Mouse (Mus musculus) heart, adult 11 months (tissue): ENCODE results near the gene Slc25a30.
"Not testable (repeated sequence)": the region's sequence is repeated elsewhere in the genome, so short reads cannot be mapped to it uniquely, and the experiment has no call there.

ENCODE experiments used
- DNase-seq: peaks from one replicate; pipeline ENCODE4 v3.0.0; 2022

The Slc25a30 gene

DNA sequence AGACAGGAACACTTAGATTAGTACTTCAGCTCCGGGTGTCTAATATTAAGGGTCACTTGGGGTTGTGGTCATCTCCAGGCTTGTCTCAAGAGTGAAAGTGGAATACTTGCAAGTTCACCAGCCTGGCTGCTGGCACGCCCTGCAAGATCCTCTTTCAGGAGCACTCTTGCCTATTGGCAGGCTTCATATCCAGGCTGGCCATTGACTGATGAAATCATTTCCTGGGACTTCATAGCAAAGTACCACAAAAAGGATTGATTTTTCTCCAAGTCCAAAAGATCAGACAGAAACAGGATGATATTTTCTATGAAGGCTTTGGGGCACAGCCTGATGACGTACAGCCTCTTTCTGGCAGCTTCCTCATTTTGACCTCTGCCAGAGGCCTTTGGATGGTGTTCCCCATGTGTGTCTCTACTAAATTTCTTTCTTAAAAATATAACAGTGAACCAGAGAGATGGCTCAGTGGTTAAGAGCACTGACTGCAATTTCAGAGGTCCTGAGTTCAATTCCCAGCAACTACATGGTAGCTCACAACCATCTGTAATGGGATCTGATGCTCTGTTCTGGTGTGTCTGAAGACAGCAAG, 3.7 kb upstream of the Slc25a30 start:
- peak; percentile 94 for DNase-seq

DNA sequence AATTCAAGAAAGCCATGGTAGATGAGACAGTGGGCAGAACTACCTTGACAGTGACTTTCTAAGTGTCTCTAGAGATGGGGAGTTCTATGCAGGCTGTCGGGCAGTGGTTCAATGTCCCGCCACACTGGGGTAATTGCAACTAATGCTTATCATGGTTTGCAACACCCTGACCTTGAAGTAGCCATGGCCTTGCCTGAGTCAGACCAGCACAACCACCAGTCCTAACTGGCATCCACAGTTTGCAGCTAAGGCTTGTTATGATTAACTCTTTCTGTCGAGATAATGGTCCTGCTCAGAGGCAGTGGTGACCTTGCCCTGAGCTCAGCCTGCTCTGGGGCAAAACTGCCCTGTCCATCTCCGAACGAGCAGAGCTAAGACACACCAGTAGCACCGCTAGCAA, 2.5 kb upstream of the Slc25a30 start:
- DNase-seq, result no peak

DNA sequence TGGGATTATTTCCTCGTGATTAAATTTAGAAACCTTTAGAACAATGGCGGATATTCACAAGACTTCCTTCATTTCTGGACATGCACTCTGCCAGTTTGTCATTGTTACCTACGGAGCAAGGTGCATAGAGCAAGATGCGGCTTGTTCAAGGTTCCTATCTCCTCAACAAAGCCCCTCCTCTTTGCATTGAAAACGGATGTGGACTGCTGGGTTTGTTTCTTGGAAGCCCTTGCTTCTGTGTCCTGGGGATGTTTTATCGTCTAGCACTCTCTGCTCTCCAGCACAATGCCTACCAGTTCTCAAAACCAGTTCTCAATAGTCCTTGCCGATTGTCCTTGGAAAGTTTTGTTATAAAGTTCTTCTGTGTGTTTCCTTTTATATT, 948 bp upstream of the Slc25a30 start:
- DNase-seq, result no peak

DNA sequence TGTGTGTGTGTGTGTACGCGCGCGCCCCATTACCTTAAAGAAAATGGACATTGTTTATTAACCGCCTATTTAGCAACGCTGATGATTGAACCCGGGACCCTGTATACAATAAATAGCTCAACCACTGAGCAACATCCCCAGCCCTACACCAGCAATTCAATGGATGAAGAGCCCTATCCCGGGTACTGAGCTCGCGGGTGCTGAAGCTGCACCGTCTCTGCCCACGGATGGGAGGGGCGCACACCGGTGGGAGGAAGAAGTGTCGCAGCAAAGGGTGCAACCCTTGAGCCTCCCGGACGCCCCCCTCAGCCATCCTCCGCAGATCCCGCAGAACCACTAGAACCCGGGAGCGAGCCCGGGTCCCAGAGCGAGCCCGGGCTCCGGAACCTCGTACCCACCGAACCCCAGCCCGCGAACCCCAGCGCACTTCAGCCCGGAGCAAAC, 391 bp downstream of the Slc25a30 start:
- no peak for DNase-seq

DNA sequence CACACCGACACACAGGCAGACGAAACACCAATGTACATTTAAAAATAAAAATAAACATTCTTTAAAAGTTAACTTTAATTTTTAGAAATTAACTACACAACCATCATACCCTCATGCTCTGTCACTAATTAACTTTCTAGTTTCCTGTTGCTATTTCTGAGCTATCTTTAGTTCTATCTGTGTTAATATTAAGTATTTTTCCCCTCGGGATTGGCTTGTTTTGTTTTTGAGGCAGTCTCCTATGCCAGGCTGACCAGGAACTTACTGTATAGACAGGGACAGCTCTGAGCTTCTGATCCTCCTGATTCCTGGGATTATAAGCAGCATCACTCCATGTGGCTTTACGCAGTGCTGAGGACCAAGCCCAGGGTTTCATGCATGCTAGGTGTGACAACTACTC, 6.9 kb downstream of the Slc25a30 start:
- no peak for DNase-seq

DNA sequence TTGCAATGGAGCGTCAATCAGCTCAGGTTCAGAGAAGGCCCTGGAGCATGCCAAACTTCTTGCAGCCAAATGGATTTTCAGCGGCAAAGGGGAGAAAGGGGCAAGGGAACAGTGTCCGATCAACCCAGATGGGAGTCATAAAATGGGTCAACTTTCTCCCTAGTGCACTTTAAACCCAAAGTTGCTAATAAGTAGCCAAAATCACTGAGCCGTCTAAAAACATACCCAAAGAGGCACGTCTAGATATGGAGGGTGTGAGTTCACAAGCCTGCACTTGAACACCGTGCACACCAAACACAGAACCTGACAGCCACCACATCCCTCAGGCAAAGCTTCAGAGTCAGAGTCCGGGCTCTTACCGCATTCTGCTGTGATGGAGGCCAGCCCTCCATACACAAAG, 10.2 kb downstream of the Slc25a30 start:
- no peak for DNase-seq

DNA sequence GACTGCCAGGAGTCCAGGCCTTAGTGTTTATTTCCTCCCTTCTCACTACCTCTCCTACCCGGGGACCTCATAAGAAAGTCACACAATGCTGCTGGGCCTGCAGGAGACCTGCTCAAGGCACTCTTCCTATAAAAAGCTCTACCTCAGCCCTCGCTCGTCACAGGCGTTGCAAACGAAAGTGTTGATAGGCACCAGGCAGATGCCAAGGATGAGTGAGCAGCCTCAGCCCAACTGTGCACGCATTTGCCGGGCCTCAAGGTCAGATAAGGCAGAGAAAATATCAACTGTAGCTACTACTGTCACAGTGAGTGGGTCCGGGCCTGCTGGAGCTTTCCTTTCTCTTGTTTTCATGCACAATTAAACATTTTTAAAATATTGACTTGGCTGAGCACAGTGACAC, 13.4 kb downstream of the Slc25a30 start:
- peak; percentile 95 for DNase-seq

DNA sequence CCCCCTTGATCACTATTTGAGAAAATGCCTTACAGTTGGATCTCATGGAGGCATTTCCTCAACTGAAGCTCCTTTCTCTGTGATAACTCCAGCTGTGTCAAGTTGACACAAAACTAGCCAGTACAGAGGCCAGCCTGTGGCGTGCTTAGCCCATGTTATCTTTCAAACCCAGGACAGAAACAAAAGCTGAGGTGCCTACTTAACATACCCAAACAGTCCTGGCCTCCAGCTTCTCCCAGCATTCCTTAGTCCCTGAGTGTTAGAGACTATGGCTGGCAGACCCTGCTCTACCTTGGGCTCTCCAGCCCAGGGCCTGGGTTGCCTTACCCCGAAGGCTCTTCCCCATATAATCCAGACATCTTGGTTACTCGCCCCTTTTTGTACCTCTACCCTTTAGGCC, 14.4 kb downstream of the Slc25a30 start:
- not testable (repeated sequence) for DNase-seq

DNA sequence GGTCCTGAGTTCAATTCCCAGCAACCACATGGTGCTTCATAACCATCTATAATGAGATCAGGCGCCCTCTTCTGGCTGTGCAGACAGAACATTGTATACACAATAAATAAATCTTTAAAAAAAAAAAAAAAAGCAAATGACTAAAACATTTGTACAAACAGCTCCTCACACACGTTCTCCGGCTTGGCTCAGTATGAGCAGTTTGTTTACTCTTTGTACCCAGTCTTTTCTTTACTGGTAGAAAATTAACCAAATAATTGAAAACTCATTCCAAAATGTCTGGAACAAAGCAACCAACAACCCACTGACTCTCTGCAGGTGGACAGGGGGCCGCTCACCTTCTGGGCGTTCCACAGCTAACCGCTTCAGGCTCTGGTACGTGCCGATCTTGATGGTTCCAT, 15.7 kb downstream of the Slc25a30 start:
- DNase-seq, result no peak

DNA sequence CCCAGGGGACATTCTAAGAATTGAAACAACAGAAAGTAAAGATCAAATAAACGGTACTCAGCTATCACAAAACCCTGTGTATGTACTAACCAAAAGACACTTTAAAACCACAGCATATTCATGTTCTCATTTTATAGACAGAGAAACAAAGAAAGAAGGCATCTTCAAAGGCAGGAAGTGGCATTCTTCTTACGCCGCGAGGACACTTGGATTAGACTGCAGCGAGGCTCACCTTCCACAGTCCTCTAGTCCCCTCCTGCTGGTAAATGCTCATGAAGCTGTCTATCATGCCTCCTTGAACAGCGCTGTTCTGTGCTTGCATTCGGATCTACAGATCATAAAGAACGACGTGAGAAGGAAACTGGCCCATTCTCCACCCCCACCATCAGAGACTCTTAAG, 17.5 kb downstream of the Slc25a30 start:
- DNase-seq, result no peak

DNA sequence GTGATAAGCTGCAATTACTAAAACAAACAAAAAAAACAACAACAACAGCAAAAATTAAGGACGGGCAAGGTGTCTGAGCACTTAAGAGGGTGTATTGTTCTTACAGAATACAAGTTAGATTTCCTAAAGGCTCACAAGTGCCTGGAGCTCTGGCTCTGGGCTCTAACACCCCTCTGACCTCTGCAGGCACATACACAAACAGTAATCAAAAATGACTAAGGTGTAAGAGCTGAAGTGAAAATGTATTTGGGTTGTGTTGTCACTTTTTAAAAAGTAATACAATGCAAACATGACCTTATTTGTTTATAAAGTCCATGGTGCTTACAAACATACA, 18.6 kb downstream of the Slc25a30 start:
- DNase-seq, result no peak

DNA sequence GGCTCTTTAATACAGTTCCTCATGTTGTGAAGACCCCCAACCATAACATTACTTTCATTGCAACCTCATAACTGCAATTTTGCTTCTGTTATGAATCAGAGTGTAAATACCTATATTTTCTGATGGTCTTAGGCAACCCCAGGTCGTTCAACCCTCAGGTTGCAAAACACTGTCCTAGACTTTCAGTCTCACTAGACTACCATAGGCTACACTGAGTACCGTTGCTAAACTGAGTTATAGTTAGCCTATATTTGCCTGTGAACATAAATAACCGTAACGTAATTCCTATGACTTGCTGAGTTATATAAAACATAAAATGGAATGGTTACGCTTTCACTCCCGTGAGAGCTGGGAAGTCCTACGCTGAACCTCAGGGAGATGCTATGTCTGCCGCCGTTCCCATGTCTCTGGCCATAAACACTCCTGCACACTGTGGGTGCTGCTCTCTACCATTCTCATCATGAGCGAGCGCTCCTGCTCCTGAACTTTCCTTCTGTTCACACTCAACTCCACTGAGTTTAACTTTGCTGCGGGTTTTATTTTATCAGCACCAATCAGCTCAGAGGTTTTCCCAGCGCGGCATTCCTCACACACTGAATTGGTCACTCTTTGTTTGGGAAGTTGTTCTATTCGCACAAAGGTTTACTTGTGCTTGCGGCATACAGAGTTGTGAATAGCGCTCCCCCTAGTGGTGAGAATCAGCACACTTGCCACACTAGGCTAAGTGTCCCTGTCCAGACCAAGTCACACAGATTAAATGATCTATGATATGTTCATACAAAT, 19.2 kb downstream of the Slc25a30 start:
- DNase-seq, result no peak

DNA sequence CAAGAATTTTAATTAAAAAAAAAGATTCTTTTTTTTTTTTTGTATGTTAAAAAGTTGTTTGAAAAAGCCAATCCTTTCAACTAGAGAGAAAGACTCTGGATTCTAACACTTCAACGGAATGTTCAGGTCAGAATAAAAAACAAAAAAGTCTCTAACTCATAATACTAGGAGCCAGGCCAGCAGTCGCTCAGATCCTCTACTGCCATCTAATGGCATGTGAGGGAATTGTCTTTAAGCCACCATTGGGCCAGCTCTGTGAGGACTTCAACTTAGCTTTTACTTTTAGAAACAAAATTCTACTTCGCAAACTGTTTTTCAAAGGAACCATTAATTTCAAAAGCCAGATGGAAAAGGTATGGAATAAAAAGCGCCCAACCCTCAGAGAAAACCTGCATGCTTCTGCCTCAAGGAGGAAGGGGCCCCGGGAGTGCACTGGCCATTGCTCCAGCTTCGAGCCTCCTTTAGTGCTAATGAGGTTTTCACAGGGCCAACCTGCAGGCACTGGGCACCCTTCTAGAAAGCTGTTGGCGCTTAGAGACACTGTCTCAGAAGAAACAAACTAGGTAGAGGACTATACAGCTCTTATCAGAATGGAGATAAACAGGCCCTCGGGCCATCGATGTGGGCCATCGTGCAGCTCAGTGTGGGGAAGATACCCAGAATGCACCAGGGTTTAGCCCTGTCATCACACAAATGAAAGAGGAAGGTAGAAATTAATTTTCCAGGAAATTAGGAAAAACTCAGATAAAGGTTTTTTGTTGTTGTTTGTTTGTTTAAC, 25.6 kb downstream of the Slc25a30 start:
- DNase-seq, result peak; percentile 89

DNA sequence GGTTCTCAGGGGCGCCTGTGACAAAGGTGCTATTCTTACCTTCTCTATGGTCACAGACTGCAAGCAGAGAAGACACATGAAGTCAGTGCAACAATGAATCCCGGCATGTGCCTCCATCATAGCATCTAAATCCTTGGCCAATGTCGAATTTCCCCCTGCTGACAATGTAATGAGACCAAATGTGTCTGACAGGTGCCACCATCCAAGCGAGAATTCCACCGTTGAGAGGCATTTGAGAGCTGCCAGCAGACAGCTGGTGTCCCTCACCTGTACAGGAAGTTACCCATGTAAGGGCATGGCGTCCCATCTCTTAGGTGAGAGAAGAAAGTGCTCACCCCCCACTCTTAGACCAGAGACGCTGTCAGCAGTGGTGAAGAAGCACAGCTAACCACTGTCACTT, 28.4 kb downstream of the Slc25a30 start:
- no peak for DNase-seq

DNA sequence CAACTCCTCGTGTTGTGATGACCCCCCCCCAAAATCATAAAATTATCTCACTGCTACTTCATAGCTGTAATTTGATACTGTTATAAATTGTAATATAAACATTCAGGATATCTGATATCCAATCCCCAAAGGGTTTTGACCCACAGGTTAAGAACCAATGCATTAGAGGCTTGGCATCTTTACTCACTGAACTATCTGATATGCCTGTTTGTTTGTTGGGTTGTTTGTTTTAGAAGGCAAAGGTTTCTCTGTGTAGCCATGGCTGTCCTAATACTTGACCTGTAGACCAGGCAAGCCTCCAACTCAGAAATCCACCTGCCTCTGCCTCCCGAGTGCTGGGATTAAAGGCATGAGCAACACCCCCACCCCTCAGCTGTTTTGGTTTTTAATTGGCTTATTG, 29.0 kb downstream of the Slc25a30 start:
- DNase-seq, result no peak

DNA sequence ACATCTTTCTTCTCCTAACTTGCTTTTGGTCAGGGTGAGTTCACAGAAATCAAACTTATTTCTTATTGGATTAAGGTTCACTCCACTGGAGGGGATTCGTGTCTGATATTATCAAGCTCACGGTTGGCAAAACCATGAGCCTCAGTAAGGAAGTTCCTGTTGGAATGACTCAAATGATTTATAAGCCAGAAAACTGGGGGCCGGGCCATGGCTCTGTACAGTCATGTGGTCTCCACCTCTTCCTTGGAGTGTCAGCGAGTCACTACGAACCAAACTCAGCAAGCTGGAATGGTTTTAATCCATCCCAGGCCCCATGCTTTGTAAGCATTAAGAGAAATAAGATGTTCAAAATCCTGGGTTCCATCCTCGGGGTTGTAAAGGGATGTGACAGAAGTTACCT, 29.9 kb downstream of the Slc25a30 start:
- DNase-seq, result no peak

DNA sequence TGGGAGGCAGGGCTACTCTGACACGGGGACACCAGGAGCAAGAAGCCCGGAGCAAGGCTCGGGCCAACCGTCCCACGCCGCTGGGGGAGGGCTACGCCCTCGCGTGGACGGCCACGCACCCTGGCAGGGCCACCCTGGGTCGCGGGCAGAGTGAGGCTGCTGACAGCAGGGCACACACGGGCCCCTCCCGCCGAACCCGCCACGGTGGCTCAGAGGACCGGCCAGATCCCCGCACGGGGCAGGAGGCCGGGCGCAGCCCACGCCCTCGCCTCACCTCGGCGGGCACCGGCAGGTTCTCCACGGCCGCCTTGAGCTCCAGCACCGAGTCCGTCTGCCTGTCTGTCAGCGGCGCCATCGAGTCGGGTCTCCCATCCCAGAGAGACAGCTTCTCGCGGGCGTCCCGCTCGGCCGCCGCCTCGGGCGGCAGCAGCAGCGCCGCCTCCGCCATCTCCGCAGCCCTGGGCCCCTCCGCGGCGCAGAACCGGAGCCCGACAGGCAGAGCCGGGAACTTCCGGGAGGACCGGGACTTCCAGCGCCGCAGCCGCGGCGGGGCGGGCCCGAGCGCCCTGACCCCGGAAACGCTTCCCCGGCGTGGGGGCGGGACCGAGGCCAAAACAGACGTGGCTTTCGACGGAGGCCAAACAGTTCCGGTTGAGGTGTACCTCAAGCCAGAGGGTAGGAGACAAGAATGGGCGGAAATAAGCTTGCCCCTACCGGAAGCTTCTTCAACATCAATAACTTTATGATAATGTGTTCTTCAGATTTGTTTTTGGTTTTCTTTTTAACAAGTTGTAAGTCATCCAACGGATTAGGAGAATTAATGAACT, 32.6 kb downstream of the Slc25a30 start, which contains the start of gene Cog3:
Gene Cog3, minus strand, starts transcription at position 527 of the 827 bp plus-strand sequence.
- peak; percentile 99 for DNase-seq

DNA sequence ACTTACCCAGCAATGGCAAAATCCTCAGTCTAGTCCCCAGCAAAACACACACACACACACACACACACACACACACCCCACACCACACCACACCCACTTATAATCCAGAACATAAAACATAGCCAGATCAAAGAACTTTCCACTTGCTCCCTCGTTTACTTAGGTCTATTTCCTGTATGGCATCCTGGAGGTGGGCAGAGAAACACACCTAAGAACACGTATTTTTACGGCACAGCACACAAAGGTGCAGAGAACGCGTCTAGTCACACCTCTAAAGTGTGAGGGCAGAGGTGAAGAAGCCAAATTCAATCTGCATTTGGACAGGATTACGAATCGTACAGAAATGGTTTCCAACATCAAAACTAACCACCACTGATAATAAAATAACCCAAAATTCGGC, 33.6 kb downstream of the Slc25a30 start:
- DNase-seq, result peak; percentile 54

DNA sequence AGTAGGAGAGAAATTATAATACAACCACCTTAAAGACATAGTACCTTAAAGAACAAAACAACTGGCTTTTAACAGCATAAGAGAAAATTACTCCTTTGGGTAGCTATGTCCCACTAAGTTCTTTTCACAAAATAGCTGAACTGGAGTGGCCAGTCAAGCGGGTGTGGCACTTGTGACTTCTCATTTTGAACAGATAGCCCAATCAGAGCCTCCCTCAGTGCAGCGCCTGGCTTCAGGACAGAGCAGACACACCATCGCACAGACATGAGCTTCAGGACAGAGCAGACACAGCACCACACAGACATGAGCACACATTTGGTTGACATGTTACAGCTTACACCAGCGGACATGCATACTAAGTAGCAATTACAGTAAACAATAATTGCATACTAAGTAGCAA, 35.8 kb downstream of the Slc25a30 start:
- peak; percentile 79 for DNase-seq

DNA sequence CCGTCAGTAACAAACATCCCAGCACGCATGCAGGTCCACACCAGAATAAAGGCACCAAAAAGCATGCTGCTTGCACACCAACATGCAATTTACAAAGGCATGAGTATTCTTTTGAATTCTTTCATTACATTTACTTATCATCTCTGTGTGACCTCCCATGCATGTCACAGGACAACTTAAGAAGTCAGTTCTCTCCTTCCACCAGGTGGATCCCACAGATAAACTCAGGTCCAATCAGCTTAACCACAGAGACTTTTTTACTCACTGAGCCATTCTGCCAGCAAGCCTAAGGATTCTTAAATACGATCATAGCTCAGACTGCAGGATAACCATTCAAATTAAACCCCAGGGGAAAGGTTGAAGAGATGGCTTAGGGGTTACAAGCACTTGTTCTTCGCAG, 37.7 kb downstream of the Slc25a30 start:
- peak; percentile 48 for DNase-seq

DNA sequence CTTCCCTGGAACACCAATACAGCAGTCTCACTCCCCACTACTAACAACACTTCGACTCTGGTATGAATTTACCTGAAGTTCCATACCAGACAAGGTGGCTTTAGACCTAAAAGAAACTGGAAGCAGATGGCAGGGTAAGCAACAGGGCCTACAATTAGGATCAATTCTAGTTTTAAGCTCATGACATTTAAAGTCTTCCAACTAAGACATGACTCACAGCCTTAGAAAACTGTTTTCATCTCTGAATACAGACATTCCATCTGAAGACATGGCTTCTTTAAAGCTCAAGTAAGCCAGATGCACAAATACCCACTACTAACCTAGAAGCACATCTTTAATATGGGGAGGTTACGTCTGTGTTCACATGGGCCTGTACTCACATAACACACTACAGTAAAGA, 38.9 kb downstream of the Slc25a30 start:
- no peak for DNase-seq

DNA sequence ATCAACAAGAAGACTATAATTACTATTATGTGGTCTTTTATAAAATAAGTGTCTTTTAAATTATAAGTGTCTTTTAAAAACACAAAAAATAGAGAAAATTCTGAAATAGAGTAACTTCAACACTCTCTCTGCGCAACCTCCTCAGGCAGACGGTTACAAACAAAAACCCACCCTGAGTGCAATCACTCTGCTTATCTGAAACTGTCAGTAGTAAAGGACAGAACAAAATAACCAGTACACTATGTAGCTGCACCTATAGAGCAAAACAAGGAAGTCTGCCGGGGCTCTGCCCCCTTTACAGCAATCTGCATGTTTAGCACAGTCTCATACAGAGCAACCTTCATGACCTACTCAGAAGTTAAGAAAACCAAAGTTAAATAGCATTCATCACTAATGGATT, 44.9 kb downstream of the Slc25a30 start:
- peak; percentile 23 for DNase-seq

DNA sequence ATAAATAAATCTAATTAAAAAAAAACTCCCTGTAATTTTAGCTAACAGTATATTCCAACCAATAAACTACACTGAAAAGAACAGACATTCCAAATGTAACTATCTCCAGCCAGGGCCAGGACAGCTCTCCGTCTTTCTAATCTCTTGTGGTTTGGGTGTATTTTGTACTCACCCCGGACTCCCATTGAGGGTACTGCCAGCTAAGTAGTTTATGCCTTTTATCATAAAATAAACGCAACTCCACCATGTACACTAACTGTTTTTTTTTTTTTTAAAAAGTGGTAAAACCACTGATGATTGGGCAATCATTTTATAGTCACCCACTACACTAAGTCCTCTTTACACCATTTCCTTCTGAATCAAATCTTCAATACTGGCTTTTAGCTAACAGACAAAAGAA, 51.2 kb downstream of the Slc25a30 start:
- DNase-seq, result peak; percentile 5
